Mouse (Mus musculus) lung, embryonic 16.5 days (tissue): Measurements from ENCODE around the gene Wdr74. TPM values are rescaled to one million over a fixed set of nuclear protein-coding genes. Genes with fewer than 3 reads are reported as not detected.
A peak's percentile ranks its signal among the peaks of the same experiment; 100 is the strongest.

Experiments used
- ATAC-seq: fragments of 200-750 bp; cut with Nextera tagmentation; 2 replicates; pipeline ENCODE4 v1.8.0; 2017; ENCODE audit warnings: low read depth, mild to moderate bottlenecking, moderate library complexity
- H3K27ac ChIP-seq: fragments of 300-500 bp; sonication (generic); 2 replicates; pipeline ENCODE4 v1.5.1; 2014; ENCODE audit warnings: mild to moderate bottlenecking, control low read depth, low read length
- H3K27me3 ChIP-seq: fragments of 300-500 bp; sonication (generic); 2 replicates; pipeline ENCODE4 v1.6.1; 2014; ENCODE audit warnings: low read depth, low read length, mixed read lengths; ENCODE audit not compliant: control insufficient read depth, insufficient read depth
- H3K36me3 ChIP-seq: fragments of 300-500 bp; sonication (generic); 2 replicates; pipeline ENCODE4 v1.6.1; 2014; ENCODE audit warnings: low read length; ENCODE audit not compliant: control insufficient read depth, insufficient read depth
- H3K4me1 ChIP-seq: fragments of 300-500 bp; sonication (generic); replicated peaks from 2 replicates; pipeline ENCODE4 v1.6.1; 2014; ENCODE audit warnings: low read length, mixed read lengths; ENCODE audit not compliant: control insufficient read depth, insufficient read depth
- H3K4me2 ChIP-seq: fragments of 300-500 bp; sonication (generic); 2 replicates; pipeline ENCODE4 v1.6.1; 2014; ENCODE audit warnings: low read depth, low read length, control low read depth
- H3K4me3 ChIP-seq: fragments of 300-500 bp; sonication (generic); 2 replicates; pipeline ENCODE4 v1.5.1; 2014; ENCODE audit warnings: mild to moderate bottlenecking, low read length, control low read depth
- H3K9ac ChIP-seq: fragments of 300-500 bp; sonication (generic); 2 replicates; pipeline ENCODE4 v1.6.1; 2014; ENCODE audit warnings: low read length, control low read depth
- H3K9me3 ChIP-seq: fragments of 300-500 bp; sonication (generic); 2 replicates; pipeline ENCODE4 v1.6.1; 2016; ENCODE audit warnings: low read length; ENCODE audit not compliant: control insufficient read depth
- WGBS: fragments of 180-500 bp; shearing (Covaris S2); extraction: QIAGEN DNeasy Blood & Tissue Kit; methylation state at CpG from one replicate; pipeline ENCODE4 v1.1.7; 2014; 5-methylcytosine and 5-hydroxymethylcytosine counted together
- polyA plus RNA-seq: library from polyadenylated mRNA; unstranded; fragments of >200 nt; fragmentation: Nextera tagmentation; extraction: Ambion mirVana; gene quantifications from 2 replicates; pipeline ENCODE4 v1.2.1, GENCODE M21; 2015

Gene Wdr74
- 75.5 and 78.9 TPM in 2 replicates for polyA plus RNA-seq

GRCm38 (mm10) chr19:8735389-8736159 is at the start of gene Wdr74:
TSS of gene Wdr74 (plus strand) at chr19:8735827.
- H3K27me3 ChIP-seq: no peaks in the 10 kb centered on the region
- peak within 1 kb of the TSS; percentile 89 for H3K9ac ChIP-seq
- peak; percentile 93 for ATAC-seq
- peak within 1 kb of the TSS; percentile 59; the same call in 1 of the 2 replicates for H3K27ac ChIP-seq
- peaks cover 25% of the 10 kb centered on the region for H3K36me3 ChIP-seq
- WGBS: under 1% methylated on average over 32 of the region's 32 CpGs
- H3K4me1 ChIP-seq: peaks cover 11% of the 10 kb centered on the region
- peak within 1 kb of the TSS; percentile 91 for H3K4me3 ChIP-seq
- H3K4me2 ChIP-seq: peak within 1 kb of the TSS; percentile 92
- H3K9me3 ChIP-seq: no peaks in the 10 kb centered on the region

GRCm38 (mm10) chr19:8691871-8692539 is 43.6 kb upstream of the Wdr74 start:
- ATAC-seq: no peak
- Histone ChIP-seq H3K4me2 (no peak overlapping the region), H3K9me3 (no peaks in the 10 kb centered on the region), H3K9ac (no peak overlapping the region), H3K4me3 (no peak overlapping the region), H3K36me3 (no peaks in the 10 kb centered on the region), H3K4me1 (no peaks in the 10 kb centered on the region), H3K27ac (no peak overlapping the region), H3K27me3 (no peaks in the 10 kb centered on the region)
- 50% methylated on average over 9 of the region's 9 CpGs for WGBS

- Histone ChIP-seq H3K4me3 (no peak overlapping the region), H3K4me1 (no peaks in the 10 kb centered on the region), H3K9me3 (no peaks in the 10 kb centered on the region), H3K9ac (no peak overlapping the region), H3K27me3 (no peaks in the 10 kb centered on the region), H3K27ac (no peak overlapping the region), H3K4me2 (no peak overlapping the region), H3K36me3 (no peaks in the 10 kb centered on the region)
- 74% methylated on average over 5 of the region's 5 CpGs for WGBS
- no peak for ATAC-seq
Observed at GRCm38 (mm10) chr19:8692740-8693139, 42.9 kb upstream of the Wdr74 start.

GRCm38 (mm10) chr19:8695330-8695729 is 40.3 kb upstream of the Wdr74 start:
- Histone ChIP-seq H3K27ac (no peak overlapping the region), H3K4me3 (no peak overlapping the region), H3K9me3 (no peaks in the 10 kb centered on the region), H3K36me3 (no peaks in the 10 kb centered on the region), H3K4me2 (no peak overlapping the region), H3K27me3 (no peaks in the 10 kb centered on the region), H3K4me1 (no peaks in the 10 kb centered on the region), H3K9ac (no peak overlapping the region)
- no peak for ATAC-seq
- 48% methylated on average over 6 of the region's 6 CpGs for WGBS

GRCm38 (mm10) chr19:8699652-8700051 is 36.0 kb upstream of the Wdr74 start:
- no peak overlapping the region for H3K9ac ChIP-seq
- no peaks in the 10 kb centered on the region for H3K9me3 ChIP-seq
- H3K4me3 ChIP-seq: no peak overlapping the region
- WGBS: 75% methylated on average over 9 of the region's 9 CpGs
- ATAC-seq: no peak
- no peak overlapping the region for H3K27ac ChIP-seq
- H3K36me3 ChIP-seq: no peaks in the 10 kb centered on the region
- no peaks in the 10 kb centered on the region for H3K27me3 ChIP-seq
- no peaks in the 10 kb centered on the region for H3K4me1 ChIP-seq
- H3K4me2 ChIP-seq: no peak overlapping the region

- Histone ChIP-seq H3K27me3 (no peaks in the 10 kb centered on the region), H3K36me3 (peaks cover 6% of the 10 kb centered on the region), H3K27ac (no peak overlapping the region)
Observed at GRCm38 (mm10) chr19:8702458-8702857, 33.2 kb upstream of the Wdr74 start.

GRCm38 (mm10) chr19:8703571-8703970 is 32.1 kb upstream of the Wdr74 start:
- Histone ChIP-seq H3K9me3 (no peaks in the 10 kb centered on the region), H3K4me3 (no peak overlapping the region), H3K4me1 (no peaks in the 10 kb centered on the region), H3K36me3 (peaks cover 17% of the 10 kb centered on the region), H3K9ac (no peak overlapping the region), H3K4me2 (no peak overlapping the region), H3K27ac (no peak overlapping the region), H3K27me3 (no peaks in the 10 kb centered on the region)
- 70% methylated on average over 3 of the region's 4 CpGs for WGBS
- ATAC-seq: no peak

More at GRCm38 (mm10) chr19:8702458-8702857, 33.2 kb upstream of the Wdr74 start:
- 49% methylated on average over 3 of the region's 3 CpGs for WGBS
- no peaks in the 10 kb centered on the region for H3K9me3 ChIP-seq
- peak; percentile 47; the same call in 1 of the 2 replicates for ATAC-seq
- H3K4me1 ChIP-seq: no peaks in the 10 kb centered on the region
- no peak overlapping the region for H3K9ac ChIP-seq
- H3K4me2 ChIP-seq: no peak overlapping the region
- no peak overlapping the region for H3K4me3 ChIP-seq

GRCm38 (mm10) chr19:8705026-8705708 is 30.5 kb upstream of the Wdr74 start:
- ATAC-seq: no peak
- Histone ChIP-seq H3K36me3 (peaks cover 33% of the 10 kb centered on the region), H3K4me1 (peaks cover 6% of the 10 kb centered on the region), H3K9ac (no peak overlapping the region), H3K4me3 (no peak overlapping the region), H3K9me3 (no peaks in the 10 kb centered on the region), H3K27me3 (no peaks in the 10 kb centered on the region), H3K27ac (no peak overlapping the region), H3K4me2 (no peak overlapping the region)
- WGBS: 71% methylated on average over 6 of the region's 6 CpGs

- no peak overlapping the region for H3K4me2 ChIP-seq
- peaks cover 34% of the 10 kb centered on the region for H3K36me3 ChIP-seq
- no peak overlapping the region for H3K9ac ChIP-seq
- no peak for ATAC-seq
- no peak overlapping the region for H3K27ac ChIP-seq
- no peaks in the 10 kb centered on the region for H3K9me3 ChIP-seq
- H3K4me1 ChIP-seq: peaks cover 15% of the 10 kb centered on the region
- 71% methylated on average over 7 of the region's 7 CpGs for WGBS
- no peak overlapping the region for H3K4me3 ChIP-seq
- no peaks in the 10 kb centered on the region for H3K27me3 ChIP-seq
Observed at GRCm38 (mm10) chr19:8706132-8706667, 29.4 kb upstream of the Wdr74 start.
